Mouse (Mus musculus): Measurements from ENCODE around the gene Dusp21. TPM values are rescaled to one million over a fixed set of nuclear protein-coding genes. Genes with fewer than 3 reads are reported as not detected.

Gene Dusp21
- polyA plus RNA-seq (2015; fragmentation: Nextera tagmentation; extraction: Ambion mirVana) = not detected in 2 replicates

- H3K9me3 ChIP-seq = no peaks in the 10 kb centered on the region
- ATAC-seq (ENCODE audit: insufficient read depth, low FRiP score, low read depth) = no peak
- 91% methylated on average over 1 of the region's 1 CpGs for WGBS
Observed at GRCm38 (mm10) chrX:18145557-18145956, at the start of gene Dusp21. Gene Dusp21 (plus strand): TSS chrX:18145857.

DNA sequence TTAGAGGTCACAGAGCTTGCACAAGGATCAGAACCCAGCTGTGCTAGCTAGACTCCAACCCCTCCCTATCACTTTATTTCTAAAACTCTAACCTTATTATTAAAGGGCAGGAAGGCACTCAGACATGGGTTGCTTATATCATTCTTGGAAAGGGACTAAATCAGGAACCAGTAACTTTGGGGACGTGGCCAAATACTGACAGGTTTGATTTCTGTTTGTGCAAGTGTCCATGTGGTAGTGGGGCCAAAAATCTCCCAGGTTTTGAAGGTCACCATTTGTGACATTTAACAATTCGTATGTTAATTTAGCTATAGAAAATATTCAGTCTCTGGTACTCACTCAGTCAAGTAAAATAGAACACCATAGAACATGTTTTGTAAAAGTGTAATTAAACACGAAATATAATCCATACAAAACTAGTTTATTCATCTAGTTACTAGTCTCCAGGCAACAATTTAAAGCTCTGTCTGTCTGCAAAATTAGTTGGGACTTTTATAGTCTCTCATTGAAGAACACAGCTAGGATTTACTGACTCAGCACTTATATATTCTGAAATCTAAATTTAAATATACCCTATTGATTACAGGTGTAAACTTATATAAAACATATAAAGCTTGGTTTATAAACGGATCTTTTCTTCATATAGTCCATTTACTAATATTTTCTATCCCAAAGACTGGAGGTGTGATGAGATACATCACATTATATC is 15.2 kb downstream of the Dusp21 start:
- Histone ChIP-seq H3K36me3 (no peaks in the 10 kb centered on the region), H3K27me3 (replicated peaks) (no peaks in the 10 kb centered on the region), H3K4me2 (no peak overlapping the region), H3K4me1 (no peaks in the 10 kb centered on the region), H3K27ac (no peak overlapping the region; the same call in 1 of the 2 replicates), H3K9me3 (no peaks in the 10 kb centered on the region), H3K4me3 (replicated peaks) (no peak overlapping the region), H3K9ac (no peak overlapping the region)
- ATAC-seq (ENCODE audit: insufficient read depth, low FRiP score, low read depth) = no peak
- WGBS = 60% methylated on average over 4 of the region's 4 CpGs

More at GRCm38 (mm10) chrX:18145557-18145956, at the start of gene Dusp21:
- H3K4me1 ChIP-seq = no peaks in the 10 kb centered on the region
- H3K27me3 ChIP-seq (replicated peaks) = no peaks in the 10 kb centered on the region
- H3K4me2 ChIP-seq = no peak within 1 kb of the TSS
- no peak within 1 kb of the TSS for H3K9ac ChIP-seq
- no peak within 1 kb of the TSS for H3K27ac ChIP-seq
- H3K4me3 ChIP-seq (replicated peaks) = no peak within 1 kb of the TSS
- H3K36me3 ChIP-seq = no peaks in the 10 kb centered on the region

GRCm38 (mm10) chrX:18161796-18162191 is 16.1 kb downstream of the Dusp21 start:
- Histone ChIP-seq H3K4me1 (no peaks in the 10 kb centered on the region), H3K36me3 (no peaks in the 10 kb centered on the region), H3K27ac (peak overlapping the region; percentile 89), H3K4me3 (replicated peaks) (peak overlapping the region; percentile 79), H3K9me3 (no peaks in the 10 kb centered on the region), H3K27me3 (replicated peaks) (no peaks in the 10 kb centered on the region), H3K9ac (peak overlapping the region; percentile 39), H3K4me2 (peak overlapping the region; percentile 68)
- ATAC-seq (ENCODE audit: insufficient read depth, low FRiP score, low read depth) = peak; percentile 69
- under 1% methylated on average over 27 of the region's 28 CpGs for WGBS

GRCm38 (mm10) chrX:18162192-18162857 is 16.7 kb downstream of the Dusp21 start, which contains the start of gene Kdm6a:
Gene Kdm6a (plus strand): TSS chrX:18162575.
- WGBS = under 1% methylated on average over 48 of the region's 50 CpGs
- peak; percentile 99 for ATAC-seq (ENCODE audit: insufficient read depth, low FRiP score, low read depth)

DNA sequence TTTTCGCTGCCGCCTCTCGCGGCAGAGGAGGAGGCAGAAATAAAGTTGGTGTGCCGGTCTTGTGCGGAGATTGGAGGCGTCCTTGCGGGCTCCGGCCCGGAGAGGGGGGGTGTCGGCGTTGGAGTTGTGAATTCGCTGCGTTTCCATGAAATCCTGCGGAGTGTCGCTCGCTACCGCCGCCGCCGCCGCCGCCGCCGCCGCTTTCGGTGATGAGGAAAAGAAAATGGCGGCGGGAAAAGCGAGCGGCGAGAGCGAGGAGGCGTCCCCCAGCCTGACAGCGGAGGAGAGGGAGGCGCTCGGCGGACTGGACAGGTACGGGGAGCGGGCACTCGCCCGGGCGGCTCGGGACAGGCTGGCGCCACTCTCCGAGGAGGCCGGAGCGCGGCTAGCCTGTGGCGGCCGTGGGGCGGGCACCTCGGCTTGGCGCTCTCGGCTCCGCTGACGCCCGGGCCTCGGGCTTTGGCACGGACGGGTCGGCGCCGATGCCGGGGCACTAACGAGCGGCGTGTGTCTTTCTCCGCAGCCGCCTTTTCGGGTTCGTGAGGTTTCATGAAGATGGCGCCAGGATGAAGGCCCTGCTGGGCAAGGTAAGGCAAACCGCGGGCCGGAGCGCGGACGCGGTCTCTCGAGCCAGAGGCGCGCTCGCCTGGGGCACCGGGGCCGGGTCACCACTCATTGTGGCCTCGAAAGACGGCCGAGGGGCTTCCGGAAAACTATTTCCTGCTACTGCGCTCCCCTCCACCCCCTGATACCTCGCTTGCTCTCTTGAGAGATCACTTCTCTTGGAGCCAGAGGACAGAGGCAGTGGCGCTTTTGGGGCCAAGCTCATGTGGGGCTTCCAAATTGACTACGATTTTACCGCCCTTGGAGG is 17.4 kb downstream of the Dusp21 start:
- Histone ChIP-seq H3K27ac (peak overlapping the region; percentile 98), H3K4me3 (replicated peaks) (peak overlapping the region; percentile 79), H3K9me3 (no peaks in the 10 kb centered on the region), H3K4me2 (peak overlapping the region; percentile 50), H3K4me1 (no peaks in the 10 kb centered on the region), H3K36me3 (no peaks in the 10 kb centered on the region), H3K27me3 (replicated peaks) (no peaks in the 10 kb centered on the region), H3K9ac (peak overlapping the region; percentile 91)
- under 1% methylated on average over 78 of the region's 95 CpGs for WGBS
- no peak for ATAC-seq (ENCODE audit: insufficient read depth, low FRiP score, low read depth)

More at GRCm38 (mm10) chrX:18162192-18162857, 16.7 kb downstream of the Dusp21 start, which contains the start of gene Kdm6a:
- Histone ChIP-seq H3K27me3 (replicated peaks) (no peaks in the 10 kb centered on the region), H3K4me3 (replicated peaks) (peak within 1 kb of the TSS; percentile 79), H3K9me3 (no peaks in the 10 kb centered on the region), H3K36me3 (no peaks in the 10 kb centered on the region), H3K4me2 (peak within 1 kb of the TSS; percentile 68), H3K4me1 (no peaks in the 10 kb centered on the region), H3K9ac (peak within 1 kb of the TSS; percentile 91), H3K27ac (peak within 1 kb of the TSS; percentile 98)

GRCm38 (mm10) chrX:18163917-18164624 is 18.4 kb downstream of the Dusp21 start:
- H3K4me2 ChIP-seq = peak overlapping the region; percentile 50
- 3% methylated on average over 10 of the region's 10 CpGs for WGBS
- peak overlapping the region; percentile 91 for H3K9ac ChIP-seq
- no peaks in the 10 kb centered on the region for H3K4me1 ChIP-seq
- H3K9me3 ChIP-seq = no peaks in the 10 kb centered on the region
- H3K4me3 ChIP-seq (replicated peaks) = peak overlapping the region; percentile 79
- H3K27ac ChIP-seq = peak overlapping the region; percentile 98
- H3K36me3 ChIP-seq = no peaks in the 10 kb centered on the region
- no peaks in the 10 kb centered on the region for H3K27me3 ChIP-seq (replicated peaks)
- no peak for ATAC-seq (ENCODE audit: insufficient read depth, low FRiP score, low read depth)

DNA sequence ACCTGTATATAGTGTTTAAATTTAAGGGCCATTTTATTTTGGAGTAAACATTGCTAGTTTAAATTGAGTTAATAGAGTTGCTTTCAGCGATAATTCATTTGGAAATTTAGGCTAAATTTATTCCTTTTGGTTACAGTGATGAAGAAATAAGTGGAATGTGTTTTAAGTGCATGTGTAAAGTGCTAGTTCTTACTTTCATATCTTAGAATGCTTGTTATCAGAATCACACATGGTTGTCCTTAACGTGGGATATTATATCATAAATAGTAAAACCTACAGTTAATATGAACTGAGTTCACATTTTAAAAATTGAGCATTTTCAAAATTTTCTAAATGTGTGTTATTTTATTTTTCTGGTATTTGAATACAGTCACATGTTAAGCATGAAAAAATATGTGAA is 19.5 kb downstream of the Dusp21 start:
- WGBS = 59% methylated on average over 2 of the region's 2 CpGs

DNA sequence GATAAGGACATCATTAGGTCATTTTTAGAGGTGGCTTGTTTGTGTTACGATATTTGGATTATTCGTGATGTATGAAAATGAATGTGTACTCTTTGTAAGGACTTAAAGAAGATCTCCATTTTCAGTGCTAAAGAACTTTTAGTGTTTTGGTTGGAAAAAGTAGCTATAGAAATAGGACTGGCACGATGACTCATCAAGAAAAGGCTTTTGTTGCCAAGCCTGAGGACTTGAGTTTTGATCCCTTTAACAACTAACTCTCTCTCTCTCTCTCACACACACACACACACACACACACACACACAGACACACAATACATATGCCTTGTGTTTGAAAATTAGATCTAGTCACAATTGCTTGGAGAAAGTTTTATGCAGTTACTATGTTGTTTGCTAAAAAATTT is 21.3 kb downstream of the Dusp21 start:
- Histone ChIP-seq H3K9ac (no peak overlapping the region), H3K9me3 (no peaks in the 10 kb centered on the region), H3K36me3 (no peaks in the 10 kb centered on the region), H3K4me3 (replicated peaks) (no peak overlapping the region), H3K27me3 (replicated peaks) (no peaks in the 10 kb centered on the region), H3K4me1 (no peaks in the 10 kb centered on the region), H3K4me2 (no peak overlapping the region), H3K27ac (no peak overlapping the region)
- WGBS = 73% methylated on average over 3 of the region's 3 CpGs
- ATAC-seq (ENCODE audit: insufficient read depth, low FRiP score, low read depth) = no peak

More for the DNA sequence above, 19.5 kb downstream of the Dusp21 start:
- no peak overlapping the region for H3K4me2 ChIP-seq
- H3K9ac ChIP-seq = no peak overlapping the region
- no peak overlapping the region for H3K4me3 ChIP-seq (replicated peaks)
- no peaks in the 10 kb centered on the region for H3K27me3 ChIP-seq (replicated peaks)
- H3K36me3 ChIP-seq = no peaks in the 10 kb centered on the region
- no peak for ATAC-seq (ENCODE audit: insufficient read depth, low FRiP score, low read depth)
- H3K4me1 ChIP-seq = no peaks in the 10 kb centered on the region
- H3K9me3 ChIP-seq = no peaks in the 10 kb centered on the region
- H3K27ac ChIP-seq = no peak overlapping the region

- no peaks in the 10 kb centered on the region for H3K36me3 ChIP-seq
- H3K9ac ChIP-seq = no peak overlapping the region
- no peak overlapping the region for H3K27ac ChIP-seq
- no peak for ATAC-seq (ENCODE audit: insufficient read depth, low FRiP score, low read depth)
- no peaks in the 10 kb centered on the region for H3K9me3 ChIP-seq
- WGBS = 100% methylated on average over 1 of the region's 1 CpGs
- no peak overlapping the region for H3K4me3 ChIP-seq (replicated peaks)
- H3K27me3 ChIP-seq (replicated peaks) = no peaks in the 10 kb centered on the region
- H3K4me2 ChIP-seq = no peak overlapping the region
- H3K4me1 ChIP-seq = no peaks in the 10 kb centered on the region
Observed at GRCm38 (mm10) chrX:18168940-18169339, 23.3 kb downstream of the Dusp21 start.

DNA sequence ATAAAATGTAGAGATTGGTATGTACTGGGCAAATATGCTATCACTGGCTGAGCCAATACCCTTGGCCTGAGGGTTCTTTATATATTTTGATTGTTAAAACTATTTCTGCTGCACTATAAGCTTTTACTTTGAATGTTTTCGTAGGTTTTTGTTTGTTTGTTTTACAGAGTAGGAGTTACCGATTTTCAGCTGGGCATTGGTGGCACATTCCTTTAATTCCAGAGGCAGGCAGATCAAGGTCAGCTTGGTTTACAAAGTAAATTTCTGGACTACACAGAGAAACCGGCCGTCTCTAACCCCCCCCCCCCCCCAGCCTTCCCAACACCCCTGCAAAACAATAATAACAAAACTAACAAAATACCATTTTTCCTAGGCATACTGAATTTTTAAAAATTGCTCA is 29.2 kb downstream of the Dusp21 start:
- H3K9me3 ChIP-seq = no peaks in the 10 kb centered on the region
- no peak overlapping the region for H3K27ac ChIP-seq
- H3K4me1 ChIP-seq = no peaks in the 10 kb centered on the region
- H3K4me2 ChIP-seq = no peak overlapping the region
- no peaks in the 10 kb centered on the region for H3K27me3 ChIP-seq (replicated peaks)
- H3K9ac ChIP-seq = no peak overlapping the region
- no peak for ATAC-seq (ENCODE audit: insufficient read depth, low FRiP score, low read depth)
- no peak overlapping the region for H3K4me3 ChIP-seq (replicated peaks)
- no peaks in the 10 kb centered on the region for H3K36me3 ChIP-seq
- WGBS = 37% methylated on average over 4 of the region's 4 CpGs

- no peaks in the 10 kb centered on the region for H3K27me3 ChIP-seq (replicated peaks)
- no peaks in the 10 kb centered on the region for H3K9me3 ChIP-seq
- ATAC-seq (ENCODE audit: insufficient read depth, low FRiP score, low read depth) = no peak
- WGBS = 84% methylated on average over 4 of the region's 4 CpGs
- H3K4me1 ChIP-seq = no peaks in the 10 kb centered on the region
- no peak overlapping the region for H3K4me2 ChIP-seq
- no peak overlapping the region for H3K4me3 ChIP-seq (replicated peaks)
- H3K9ac ChIP-seq = no peak overlapping the region
- no peak overlapping the region for H3K27ac ChIP-seq
- no peaks in the 10 kb centered on the region for H3K36me3 ChIP-seq
Observed at GRCm38 (mm10) chrX:18177803-18178202, 32.1 kb downstream of the Dusp21 start.

All from stomach, embryonic 15.5 days (tissue).